Mouse (Mus musculus) small intestine, adult 2 months (tissue): ENCODE measurements around the gene a. TPM values are rescaled to one million over a fixed set of nuclear protein-coding genes. Genes with fewer than 3 reads are reported as not detected.

Experiments
- H3K27ac ChIP-seq: fragments of 200-500 bp; 2 replicates; pipeline ENCODE4 v1.5.1; 2012; ENCODE audit warnings: low read depth, low read length, control low read depth, inconsistent platforms; ENCODE audit not compliant: insufficient read depth
- H3K27me3 ChIP-seq: fragments of 200-500 bp; 2 replicates; pipeline ENCODE4 v1.6.1; 2012; ENCODE audit warnings: mild to moderate bottlenecking, moderate library complexity, low read length, inconsistent platforms; ENCODE audit not compliant: control insufficient read depth, insufficient read depth
- H3K36me3 ChIP-seq: fragments of 200-500 bp; 2 replicates; pipeline ENCODE4 v1.6.1; 2012; ENCODE audit warnings: mild to moderate bottlenecking, low read length, control low read depth, inconsistent platforms; ENCODE audit not compliant: control insufficient read depth, insufficient read depth
- H3K4me1 ChIP-seq: fragments of 200-500 bp; 2 replicates; pipeline ENCODE4 v1.6.1; 2012; ENCODE audit warnings: low read length, inconsistent platforms, mixed read lengths; ENCODE audit not compliant: control insufficient read depth, insufficient read depth, insufficient read length
- H3K4me3 ChIP-seq: fragments of 200-500 bp; 2 replicates; pipeline ENCODE4 v1.5.1; 2012; ENCODE audit warnings: low read depth, mild to moderate bottlenecking, control low read depth, inconsistent platforms, low read length, moderate library complexity
- CTCF ChIP-seq: fragments of 200-500 bp; IDR thresholded peaks from 2 replicates; pipeline ENCODE4 v1.5.1; 2012; ENCODE audit warnings: low read depth, mild to moderate bottlenecking, control low read depth, inconsistent platforms, low read length, moderate library complexity, mixed read lengths; ENCODE audit not compliant: insufficient replicate concordance, insufficient read length; ENCODE audit errors: extremely low read depth
- POLR2A ChIP-seq: fragments of 200-500 bp; IDR thresholded peaks from 2 replicates; pipeline ENCODE4 v1.6.1; 2012; ENCODE audit warnings: low read depth, mild to moderate bottlenecking, control low read depth, inconsistent platforms, low read length, moderate library complexity
- WGBS: fragments of 180-500 bp; shearing (Covaris S2); methylation state at CpG from one replicate; pipeline ENCODE4 v1.1.7; 2018; 5-methylcytosine and 5-hydroxymethylcytosine counted together
- polyA plus RNA-seq: library from polyadenylated mRNA; depleted of rRNA; stranded (reverse); fragments of >200 nt; gene quantifications from 2 replicates; pipeline ENCODE4 v1.2.3, GENCODE M21; 2012

a gene
- polyA plus RNA-seq, 1 experiment: 1.2 TPM

- no peaks in the 10 kb centered on the region for H3K36me3 ChIP-seq
- 80% methylated on average over 5 of the region's 5 CpGs for WGBS
- H3K27ac ChIP-seq: no peak overlapping the region
- H3K4me3 ChIP-seq: no peak overlapping the region
- peaks cover 7% of the 10 kb centered on the region; the same call in 1 of the 2 replicates for H3K4me1 ChIP-seq
- no peaks in the 10 kb centered on the region for H3K27me3 ChIP-seq
- TF ChIP-seq CTCF (no peak), POLR2A (no peak)
Observed at GRCm38 (mm10) chr2:155086328-155086727, 295.1 kb downstream of the a start.

GRCm38 (mm10) chr2:155088264-155088663 lies 297.1 kb downstream of the a start:
- TF ChIP-seq POLR2A: no peak
- no peak for TF ChIP-seq CTCF
- Histone ChIP-seq H3K27me3 (no peaks in the 10 kb centered on the region), H3K4me1 (peaks cover 8% of the 10 kb centered on the region; the same call in 1 of the 2 replicates), H3K4me3 (no peak overlapping the region), H3K27ac (no peak overlapping the region), H3K36me3 (no peaks in the 10 kb centered on the region)
- 34% methylated on average over 6 of the region's 6 CpGs for WGBS

GRCm38 (mm10) chr2:155090909-155091742 lies 299.9 kb downstream of the a start:
- 31% methylated on average over 13 of the region's 13 CpGs for WGBS

GRCm38 (mm10) chr2:155091743-155092075 lies 300.5 kb downstream of the a start:
- H3K27me3 ChIP-seq: no peaks in the 10 kb centered on the region
- no peak overlapping the region for H3K4me3 ChIP-seq
- peak overlapping the region; percentile 88 for H3K27ac ChIP-seq
- no peak for TF ChIP-seq POLR2A
- no peak for TF ChIP-seq CTCF
- H3K4me1 ChIP-seq: peaks cover 10% of the 10 kb centered on the region; the same call in 1 of the 2 replicates
- 72% methylated on average over 3 of the region's 3 CpGs for WGBS
- H3K36me3 ChIP-seq: no peaks in the 10 kb centered on the region

More at GRCm38 (mm10) chr2:155090909-155091742, 299.9 kb downstream of the a start:
- TF ChIP-seq CTCF (no peak), POLR2A (no peak)
- peaks cover 10% of the 10 kb centered on the region; the same call in 1 of the 2 replicates for H3K4me1 ChIP-seq
- no peak overlapping the region for H3K4me3 ChIP-seq
- no peaks in the 10 kb centered on the region for H3K27me3 ChIP-seq
- no peaks in the 10 kb centered on the region for H3K36me3 ChIP-seq
- H3K27ac ChIP-seq: peak overlapping the region; percentile 88

GRCm38 (mm10) chr2:155093418-155093817 lies 302.2 kb downstream of the a start:
- Histone ChIP-seq H3K27me3 (no peaks in the 10 kb centered on the region), H3K4me3 (no peak overlapping the region), H3K4me1 (peaks cover 10% of the 10 kb centered on the region; the same call in 1 of the 2 replicates), H3K27ac (no peak overlapping the region), H3K36me3 (no peaks in the 10 kb centered on the region)
- 58% methylated on average over 4 of the region's 4 CpGs for WGBS
- no peak for TF ChIP-seq CTCF
- no peak for TF ChIP-seq POLR2A

- H3K36me3 ChIP-seq: no peaks in the 10 kb centered on the region
- WGBS: 85% methylated on average over 9 of the region's 9 CpGs
- TF ChIP-seq CTCF: no peak
- TF ChIP-seq POLR2A: no peak
- H3K4me1 ChIP-seq: peaks cover 14% of the 10 kb centered on the region; the same call in 1 of the 2 replicates
- H3K27me3 ChIP-seq: no peaks in the 10 kb centered on the region
- peak overlapping the region; percentile 99 for H3K27ac ChIP-seq
- H3K4me3 ChIP-seq: no peak overlapping the region
Observed at GRCm38 (mm10) chr2:155098720-155099380, 307.6 kb downstream of the a start.

GRCm38 (mm10) chr2:155099421-155099820 lies 308.2 kb downstream of the a start:
- H3K27ac ChIP-seq: peak overlapping the region; percentile 99
- peaks cover 14% of the 10 kb centered on the region; the same call in 1 of the 2 replicates for H3K4me1 ChIP-seq
- H3K4me3 ChIP-seq: no peak overlapping the region
- H3K36me3 ChIP-seq: no peaks in the 10 kb centered on the region
- H3K27me3 ChIP-seq: no peaks in the 10 kb centered on the region
- 25% methylated on average over 7 of the region's 7 CpGs for WGBS
- TF ChIP-seq POLR2A: no peak
- no peak for TF ChIP-seq CTCF
